Mouse (Mus musculus) liver, postnatal 0 days (tissue): ENCODE measurements at regions not wholly inside any gene's neighbourhood (a gene's known extent, or its start where the extent isn't known, plus 50 kb on each side); places are given as distances from the start of the nearest gene placed in this dataset.

Experiments used
- CTCF ChIP-seq: sonication (generic); IDR thresholded peaks from 2 replicates; pipeline ENCODE4 v1.5.1; 2016; ENCODE audit warnings: antibody characterized with exemption, low read depth
- EP300 ChIP-seq: IDR thresholded peaks from 2 replicates; pipeline ENCODE4 v1.6.1; 2016; ENCODE audit warnings: antibody characterized with exemption, low read depth, mild to moderate bottlenecking

DNA sequence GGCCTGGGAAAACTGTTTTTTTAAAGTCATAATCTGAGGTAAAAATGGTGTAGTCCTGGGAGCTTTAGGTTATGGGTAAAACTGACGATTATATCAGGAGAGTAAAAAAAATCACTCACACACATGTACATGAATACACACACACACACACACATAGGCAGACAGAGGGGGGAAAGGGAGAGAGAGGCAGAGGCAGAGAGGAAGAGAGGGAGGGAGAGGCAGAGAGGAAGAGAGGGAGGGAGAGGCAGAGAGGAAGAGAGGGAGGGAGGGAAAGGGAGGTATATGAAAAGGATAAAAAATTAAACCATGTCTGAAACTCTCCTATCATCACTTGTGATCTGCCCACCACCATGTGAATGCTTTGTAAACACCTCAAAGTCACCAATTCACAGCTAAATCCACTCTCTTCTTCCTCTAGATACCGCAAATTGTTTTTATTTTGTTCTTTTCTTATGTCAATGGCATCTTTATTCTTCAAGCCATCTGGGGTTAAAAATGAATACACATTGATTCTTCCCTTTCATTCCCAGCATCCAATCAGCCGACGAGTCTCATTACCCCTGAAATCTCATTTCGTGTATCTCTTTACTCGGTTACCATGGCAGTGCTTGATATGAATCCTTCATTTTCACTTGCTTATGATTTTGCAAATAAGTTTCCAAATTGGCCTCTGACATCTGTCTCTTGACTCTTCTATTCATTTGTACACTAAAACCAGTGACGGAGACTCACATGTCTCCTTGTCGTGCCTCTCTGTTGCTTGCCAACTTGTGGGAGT is 209.5 kb upstream of the Krr1 start:
- TF ChIP-seq CTCF: no peak
- TF ChIP-seq EP300: no peak
